Mouse (Mus musculus) brain, embryonic 14.5 days (tissue): ENCODE results near the gene Fcf1. TPM values are rescaled to one million over a fixed set of nuclear protein-coding genes. Genes with fewer than 3 reads are reported as not detected.

Source experiments
- DNase-seq: peaks from one replicate; pipeline ENCODE4 v3.0.0-alpha.2; 2011; ENCODE audit warnings: low read depth
- CTCF ChIP-seq: fragments of 200-500 bp; IDR thresholded peaks from 2 replicates; pipeline ENCODE4 v1.5.1; 2012; ENCODE audit warnings: inconsistent platforms, mild to moderate bottlenecking, moderate library complexity, borderline replicate concordance; ENCODE audit not compliant: insufficient read depth, insufficient read length; ENCODE audit errors: extremely low read depth
- POLR2A ChIP-seq: fragments of 200-500 bp; IDR thresholded peaks from 2 replicates; pipeline ENCODE4 v1.6.1; 2012; ENCODE audit warnings: mild to moderate bottlenecking, inconsistent platforms, borderline replicate concordance; ENCODE audit not compliant: poor library complexity, insufficient read depth, insufficient read length, severe bottlenecking; ENCODE audit errors: extremely low read depth
- polyA plus RNA-seq: library from polyadenylated mRNA; depleted of rRNA; stranded (reverse); fragments of >200 nt; gene quantifications from 2 replicates; pipeline ENCODE4 v1.2.3, GENCODE M21; 2012

Fcf1 gene
- polyA plus RNA-seq, 1 experiment, result 82.0 TPM

GRCm38 (mm10) chr12:84944813-84945553 is 25.7 kb upstream of the Fcf1 start:
- DNase-seq, result no peak
- TF ChIP-seq POLR2A, result no peak
- TF ChIP-seq CTCF, result no peak

DNA sequence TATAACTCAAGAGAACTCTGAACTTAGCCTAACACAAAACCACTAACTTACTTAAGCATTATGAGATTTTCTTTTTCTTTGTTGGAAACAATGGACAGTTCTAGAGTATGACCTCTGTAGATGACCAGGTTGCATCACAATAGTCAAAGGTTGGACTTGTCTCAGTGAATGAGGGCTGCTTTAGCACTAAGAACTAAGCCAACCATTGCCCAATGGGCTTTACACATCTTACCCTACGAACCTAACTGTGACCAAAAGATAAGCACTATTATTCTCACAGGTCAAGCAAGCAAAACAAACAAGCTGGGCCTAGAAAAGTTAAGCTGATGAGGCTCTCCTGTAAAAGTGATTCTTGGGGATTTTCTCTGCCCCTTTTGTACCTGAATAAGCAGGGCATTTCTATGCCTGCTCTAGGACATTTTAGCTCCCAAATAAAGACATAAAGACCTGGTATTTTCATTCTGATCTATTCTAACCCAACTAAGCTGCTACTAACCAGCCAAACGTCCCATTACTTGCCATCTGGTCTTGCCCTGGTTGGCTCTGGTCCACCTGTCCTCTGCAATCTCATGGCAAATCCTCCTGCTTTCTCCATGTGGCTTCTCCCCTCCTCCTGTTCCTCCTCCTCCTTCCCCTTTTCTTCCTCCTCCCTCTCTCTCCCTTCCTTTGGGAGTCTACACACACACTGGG is 22.7 kb upstream of the Fcf1 start:
- no peak for TF ChIP-seq POLR2A
- no peak for TF ChIP-seq CTCF

DNA sequence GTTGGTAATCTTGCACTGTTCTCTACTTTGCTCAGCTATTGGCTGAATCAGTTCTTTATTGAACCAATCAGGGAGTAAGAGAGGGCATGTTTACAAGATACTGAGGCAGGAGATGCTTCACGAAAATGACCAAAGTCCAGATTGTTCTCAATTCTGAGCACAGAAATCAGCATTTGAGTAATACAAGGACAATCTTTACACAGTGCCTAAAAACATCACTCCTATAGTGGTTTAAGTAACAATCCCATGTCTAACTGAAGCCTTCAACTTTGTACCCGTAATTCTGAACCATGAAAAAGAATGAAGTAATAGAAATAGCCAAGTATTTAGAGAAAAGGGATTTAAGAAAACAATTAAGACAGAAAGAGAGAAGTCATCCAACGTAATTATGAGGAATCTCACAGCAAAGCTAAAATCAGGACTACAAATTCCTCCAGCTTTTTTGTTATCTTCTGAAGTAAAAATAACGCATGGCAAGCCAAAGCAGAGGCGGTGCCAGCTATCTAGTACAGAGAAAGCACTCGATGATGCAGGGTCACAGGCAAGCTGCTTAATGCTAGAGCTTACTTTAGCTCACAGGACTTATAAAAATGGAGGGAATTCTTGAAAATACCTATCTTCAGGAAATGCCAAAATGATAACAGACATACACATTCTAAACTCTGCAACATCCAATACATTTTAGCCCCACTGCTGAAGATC is 22.0 kb upstream of the Fcf1 start:
- no peak for DNase-seq
- TF ChIP-seq POLR2A (no peak), CTCF (no peak)

More for the DNA sequence above, 22.7 kb upstream of the Fcf1 start:
- no peak for DNase-seq

DNA sequence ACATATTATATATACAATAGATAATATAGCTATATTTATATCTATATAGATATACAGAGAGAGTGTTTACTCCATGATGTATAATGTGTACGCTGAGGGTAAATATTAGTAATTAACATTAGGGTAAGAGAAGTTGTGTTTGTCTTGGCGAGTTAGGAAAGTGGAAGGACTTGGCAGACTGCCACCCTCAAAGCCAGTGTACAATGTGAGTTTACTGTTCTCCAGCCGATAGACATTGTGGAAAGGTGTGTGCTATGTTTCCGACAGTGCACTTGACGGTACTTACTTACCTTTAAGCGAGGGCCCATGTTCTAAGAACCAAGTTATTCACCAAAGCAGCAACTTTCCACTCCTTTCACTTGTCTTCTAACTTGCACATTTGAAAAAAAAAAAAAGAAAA is 19.9 kb upstream of the Fcf1 start:
- TF ChIP-seq CTCF (no peak), POLR2A (no peak)
- DNase-seq, result no peak

GRCm38 (mm10) chr12:84951531-84951930 is 19.2 kb upstream of the Fcf1 start:
- no peak for TF ChIP-seq CTCF
- no peak for TF ChIP-seq POLR2A
- DNase-seq, result peak; percentile 19

GRCm38 (mm10) chr12:84952351-84952750 is 18.3 kb upstream of the Fcf1 start:
- peak; percentile 45 for DNase-seq
- TF ChIP-seq CTCF (no peak), POLR2A (no peak)

GRCm38 (mm10) chr12:84956317-84956716 is 14.4 kb upstream of the Fcf1 start:
- TF ChIP-seq CTCF (no peak), POLR2A (no peak)
- DNase-seq, result peak; percentile 8

DNA sequence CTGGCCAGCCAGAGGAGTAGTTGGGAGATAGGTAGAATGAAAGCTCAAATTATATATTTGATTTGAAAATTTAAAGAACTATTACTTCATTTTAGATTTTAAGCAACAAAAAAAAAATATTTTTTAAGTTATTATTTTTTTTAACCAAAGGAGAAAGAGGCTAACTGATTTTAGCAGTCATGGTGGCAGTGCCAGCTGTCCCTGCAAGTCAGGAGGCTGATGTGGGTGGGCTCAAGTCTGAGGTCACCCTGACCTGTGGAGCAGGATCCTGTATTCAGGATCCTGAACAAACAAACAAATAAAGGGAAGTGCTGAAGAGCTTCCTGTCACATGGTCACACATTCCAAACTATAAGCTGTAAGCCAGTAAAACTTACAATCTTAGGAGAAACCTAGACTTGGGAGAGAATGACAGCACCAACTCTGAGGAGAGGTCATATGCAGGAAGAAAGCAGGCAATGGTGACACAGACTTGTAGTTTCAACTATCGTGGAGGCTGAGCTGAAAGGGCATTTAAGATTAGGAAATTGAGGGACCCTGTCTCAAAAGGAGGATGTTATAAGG is 11.8 kb upstream of the Fcf1 start:
- no peak for DNase-seq
- no peak for TF ChIP-seq POLR2A
- no peak for TF ChIP-seq CTCF

DNA sequence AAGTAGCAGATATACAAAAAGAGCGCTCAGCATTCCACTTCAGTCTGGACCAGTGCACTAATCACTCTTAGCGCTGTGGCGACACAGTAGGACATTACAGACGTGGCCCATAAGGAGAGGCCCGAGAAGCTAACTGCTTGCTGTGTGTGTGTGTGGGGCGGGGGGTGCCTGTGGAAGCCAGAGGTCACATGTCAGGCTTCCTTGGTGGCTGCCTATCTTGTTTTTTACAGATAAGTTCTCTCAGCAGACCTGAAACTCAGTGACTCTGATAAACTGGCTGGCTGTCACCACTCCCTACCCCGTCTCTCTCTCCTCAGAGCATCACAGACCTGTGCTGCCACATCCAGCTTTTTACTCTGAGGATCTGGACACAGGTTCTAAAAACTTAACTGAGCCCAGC is 8.1 kb upstream of the Fcf1 start:
- DNase-seq, result no peak
- TF ChIP-seq POLR2A (no peak), CTCF (no peak)

DNA sequence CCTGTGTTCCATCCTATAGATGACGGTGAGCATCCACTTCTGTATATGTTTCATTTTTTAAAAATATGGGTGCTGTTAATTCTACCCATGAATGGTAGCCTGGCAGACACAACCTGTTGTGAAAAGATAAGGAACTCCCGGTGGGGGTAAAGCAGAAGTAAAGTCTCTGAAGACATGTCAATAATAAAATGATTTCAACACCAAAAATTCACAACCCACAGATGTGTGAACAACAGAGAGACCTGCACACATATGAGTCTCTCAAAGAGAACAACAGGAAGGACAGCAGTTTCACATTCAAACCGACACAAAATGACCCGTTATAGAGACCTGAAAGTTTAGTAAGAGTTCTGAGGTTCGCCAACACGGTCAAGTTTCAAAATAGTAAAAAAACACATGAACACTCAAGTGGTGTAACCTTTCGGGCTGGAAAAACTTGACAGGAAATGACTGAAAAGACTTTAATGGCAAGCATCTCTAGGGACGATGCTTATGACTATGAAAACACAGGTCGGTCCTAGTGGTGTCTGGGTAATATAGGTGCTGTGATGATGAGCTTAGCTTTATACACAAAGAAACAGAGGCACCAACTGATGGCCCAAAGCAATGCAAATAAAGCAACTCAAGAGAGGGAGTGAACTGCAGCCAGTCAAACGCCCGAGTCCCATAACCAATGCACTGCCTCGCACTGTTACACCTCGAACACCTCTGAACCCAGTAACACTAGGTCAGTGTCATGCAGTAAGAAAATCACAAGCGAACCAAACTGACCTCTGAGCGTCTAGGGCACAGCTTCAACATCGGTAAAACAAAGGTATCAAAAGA is 1.7 kb upstream of the Fcf1 start:
- no peak for DNase-seq

More for the DNA sequence above, 1.7 kb upstream of the Fcf1 start:
- TF ChIP-seq POLR2A, result no peak
- TF ChIP-seq CTCF, result no peak
